Mouse (Mus musculus) naive thymus-derived CD4-positive, alpha-beta T cell, adult 2 months (primary cell): Measurements from ENCODE around the gene Has1.
"Not testable (repeated sequence)": the region's sequence is repeated elsewhere in the genome, so short reads cannot be mapped to it uniquely, and the experiment has no call there.

Experiments used
- DNase-seq: peaks from one replicate; pipeline ENCODE4 v3.0.0-alpha.2; 2011; ENCODE audit warnings: low read depth

The Has1 gene

GRCm38 (mm10) chr17:17844606-17845005 lies 10.4 kb downstream of the Has1 start:
- not testable (repeated sequence) for DNase-seq

- DNase-seq: no peak
These were observed 11.3 kb downstream of the Has1 start for GRCm38 (mm10) chr17:17843534-17844261.

DNA sequence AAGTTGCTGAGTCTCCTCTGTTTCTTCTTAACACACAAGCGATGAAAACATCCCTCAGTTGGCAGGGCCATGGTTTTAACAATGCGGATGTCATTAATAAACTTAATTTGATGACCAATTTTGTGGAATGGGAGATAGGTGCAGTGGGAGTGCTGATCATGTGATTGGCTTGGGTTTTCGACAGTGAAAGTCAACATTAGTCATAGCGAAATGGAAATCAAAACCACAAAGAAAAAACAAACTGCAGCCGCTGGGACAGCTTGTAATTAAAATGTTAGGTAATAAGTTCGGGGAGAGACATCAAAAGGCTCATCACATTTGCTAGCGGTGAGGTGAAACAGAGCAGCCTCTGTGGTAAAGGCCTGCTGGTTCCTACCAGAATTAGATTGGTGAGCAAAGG lies 14.2 kb downstream of the Has1 start:
- DNase-seq: no peak

GRCm38 (mm10) chr17:17839276-17839675 lies 15.7 kb downstream of the Has1 start:
- DNase-seq: no peak

DNA sequence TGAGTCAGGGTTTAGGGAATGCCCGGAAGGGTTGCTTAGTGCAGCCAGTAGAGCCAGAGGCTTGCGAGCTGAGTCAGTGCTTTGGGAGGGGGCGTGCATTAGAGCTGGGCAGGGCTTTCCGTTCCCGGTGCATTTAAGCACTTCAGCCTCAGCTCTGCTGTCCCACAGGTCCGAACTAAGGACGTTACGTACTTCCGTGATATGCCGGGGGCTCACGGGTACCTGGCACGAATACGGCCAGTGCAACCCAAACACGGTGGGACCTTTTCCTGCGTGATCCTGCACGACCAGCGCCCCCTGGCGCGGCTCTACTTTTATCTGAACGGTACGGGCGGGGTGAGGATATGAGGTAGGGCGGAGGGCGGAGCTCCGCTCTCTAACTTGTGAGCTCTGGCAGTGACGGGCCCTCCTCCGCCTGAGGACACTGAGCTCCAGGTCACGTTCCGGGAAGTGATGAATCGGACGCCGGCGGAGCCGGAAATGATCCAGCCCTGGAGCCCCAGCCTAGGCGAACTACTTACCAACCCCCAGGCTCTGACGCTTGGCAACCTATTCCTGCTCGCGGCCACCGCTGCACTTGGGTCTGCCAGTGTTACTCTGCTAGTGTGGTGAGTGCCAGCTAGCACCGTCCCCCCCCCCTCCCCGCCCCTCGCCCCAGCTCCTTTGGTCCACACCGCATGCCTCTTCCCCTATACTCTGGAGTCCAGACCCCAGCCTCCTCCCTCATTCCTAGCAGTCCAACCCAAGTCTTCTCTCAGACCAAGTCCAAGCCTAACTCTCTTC lies 16.9 kb downstream of the Has1 start:
- DNase-seq: peak; percentile 96

DNA sequence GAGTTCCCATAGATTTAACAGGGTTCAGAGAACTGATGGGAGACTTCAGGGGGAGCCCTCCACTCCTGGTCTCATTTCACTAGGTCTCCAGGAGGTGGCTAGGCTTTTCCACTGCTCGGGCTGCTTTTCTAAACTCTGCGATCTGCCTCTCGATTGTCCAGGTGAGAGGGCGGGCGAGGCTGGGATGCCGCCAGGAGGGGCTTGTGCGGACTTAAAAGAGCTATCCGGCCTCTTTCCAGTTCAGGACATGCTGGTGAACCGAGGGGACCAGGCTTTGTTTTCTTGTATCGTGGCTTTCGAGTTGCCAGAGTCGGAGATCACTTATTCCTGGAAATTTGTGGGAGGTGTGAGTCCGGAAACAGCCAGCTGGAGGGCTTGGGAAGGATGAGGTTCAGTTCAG lies 17.6 kb downstream of the Has1 start:
- DNase-seq: peak; percentile 10

DNA sequence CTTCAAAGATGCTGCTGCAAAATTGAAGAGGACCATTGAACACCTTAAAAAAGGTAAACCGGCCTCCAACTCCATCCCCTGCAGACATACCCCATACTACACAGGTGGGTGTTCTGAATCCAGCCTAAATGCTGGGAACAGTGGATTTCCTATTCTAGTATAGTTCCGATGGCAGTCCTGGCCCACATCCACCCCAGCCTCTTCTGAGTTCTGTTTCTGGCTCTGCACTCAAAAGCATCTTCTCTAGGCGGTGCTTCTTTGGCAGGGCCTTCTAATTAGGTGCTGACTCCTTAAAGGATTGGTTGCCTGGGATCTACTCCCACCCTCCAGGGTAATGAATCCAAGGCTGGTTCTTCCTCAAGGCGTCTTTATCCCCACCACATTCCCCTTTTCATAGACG lies 18.9 kb downstream of the Has1 start:
- no peak for DNase-seq

- no peak for DNase-seq
These were observed 20.1 kb downstream of the Has1 start for GRCm38 (mm10) chr17:17834896-17835295.

DNA sequence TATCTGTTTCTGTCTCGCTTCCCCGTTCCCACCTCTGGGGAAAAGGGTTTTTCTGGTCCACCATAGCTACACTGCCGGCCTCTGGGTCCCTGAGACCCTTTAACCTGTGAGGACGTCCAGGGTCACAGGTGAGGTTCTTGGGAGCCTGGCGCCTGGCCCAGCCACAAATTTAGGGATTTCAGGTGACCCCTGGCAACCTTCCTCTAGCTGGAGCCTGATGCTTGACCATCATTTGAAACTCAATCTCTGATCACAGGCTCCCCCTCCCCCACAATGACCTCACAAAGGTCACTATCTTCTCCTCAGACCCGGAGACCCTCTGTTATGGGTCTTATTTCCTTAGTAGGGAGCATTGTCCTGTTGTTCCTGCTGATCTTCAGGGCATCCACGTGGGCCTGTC lies 24.3 kb downstream of the Has1 start:
- no peak for DNase-seq

GRCm38 (mm10) chr17:17829816-17830535 lies 25.0 kb downstream of the Has1 start:
- no peak for DNase-seq

GRCm38 (mm10) chr17:17829052-17829785 lies 25.8 kb downstream of the Has1 start:
- no peak for DNase-seq

GRCm38 (mm10) chr17:17828191-17828981 lies 26.6 kb downstream of the Has1 start:
- DNase-seq: peak; percentile 24

DNA sequence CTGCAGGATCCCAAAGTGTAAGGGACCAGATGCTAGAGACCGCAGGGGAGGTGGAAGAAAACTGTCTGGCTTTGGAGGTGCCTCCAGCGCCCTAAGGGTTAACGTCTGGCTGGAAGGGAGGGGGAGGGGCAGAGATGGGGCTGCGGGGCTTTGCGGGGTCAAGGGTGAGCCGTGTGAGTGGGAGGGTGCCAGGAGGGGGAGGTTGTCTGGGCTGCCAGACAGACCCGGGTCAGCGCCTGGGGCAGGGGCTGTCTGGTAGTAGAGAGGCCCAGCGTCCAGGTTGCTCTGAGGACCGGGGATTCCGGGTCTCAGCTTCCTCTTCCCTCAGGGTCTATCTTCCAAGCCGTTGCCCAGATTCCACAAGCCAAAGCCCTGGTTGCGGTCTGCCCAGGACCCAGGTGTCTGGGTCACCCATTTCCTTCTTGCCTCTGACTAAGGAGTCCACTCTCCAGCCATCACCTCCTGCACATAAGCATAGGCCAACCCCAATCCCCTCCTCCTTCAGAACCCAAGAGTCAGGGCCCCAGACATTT lies 27.3 kb downstream of the Has1 start:
- peak; percentile 20 for DNase-seq

- peak; percentile 35 for DNase-seq
These were observed 28.0 kb downstream of the Has1 start, which contains the start of gene Spaca6 for GRCm38 (mm10) chr17:17826751-17827657. Spaca6 (plus strand) TSS chr17:17827158.

GRCm38 (mm10) chr17:17825921-17826591 lies 28.9 kb downstream of the Has1 start:
- DNase-seq: peak; percentile 30

- no peak for DNase-seq
These were observed 31.2 kb downstream of the Has1 start for GRCm38 (mm10) chr17:17823612-17824336.

GRCm38 (mm10) chr17:17795527-17795926 lies 59.5 kb downstream of the Has1 start:
- DNase-seq: no peak
